Comparison of ENCODE assay signal across 8 mouse cellular contexts in genomic region chr8:70700555-70700922, GRCm38 (mm10). TPM values are rescaled to one million over a fixed set of nuclear protein-coding genes. Genes with fewer than 3 reads are reported as not detected.
DNase-seq lines count a peak whose midpoint lies in the region; ATAC-seq and TF ChIP-seq lines count a peak whose summit lies in the region.

No protein-coding gene starts in this region.

- 1% methylated on average over 16 of the region's 20 CpGs for WGBS in heart, embryonic 14.5 days
- 2% methylated on average over 20 of the region's 20 CpGs for WGBS in liver, embryonic 12.5 days (ENCODE audit: insufficient replicate concordance)
- under 1% methylated on average over 20 of the region's 20 CpGs for WGBS in stomach, embryonic 14.5 days

- H3K9ac ChIP-seq in heart, embryonic 14.5 days (ENCODE audit: low read length), result peak overlapping the region; percentile 98
- peak overlapping the region; percentile 99 for H3K9ac ChIP-seq in liver, embryonic 12.5 days
- peak overlapping the region; percentile 99; the same call in 1 of the 2 replicates for H3K9ac ChIP-seq in stomach, embryonic 14.5 days (replicated peaks; ENCODE audit: low read depth, low read length)

- H3K27me3 ChIP-seq in C2C12 (ENCODE audit: control insufficient read depth, insufficient read depth, insufficient read length), result no peaks in the 10 kb centered on the region
- H3K27me3 ChIP-seq in heart, embryonic 14.5 days (ENCODE audit: control insufficient read depth, insufficient read depth, low read length), result no peaks in the 10 kb centered on the region
- no peaks in the 10 kb centered on the region for H3K27me3 ChIP-seq in liver, embryonic 12.5 days (replicated peaks)
- H3K27me3 ChIP-seq in stomach, embryonic 14.5 days (ENCODE audit: control insufficient read depth, insufficient read depth, low read length), result no peaks in the 10 kb centered on the region

- peak; percentile 98 for DNase-seq in brain, embryonic 14.5 days (ENCODE audit: low read depth)
- peak; percentile 80 for DNase-seq in fibroblast of lung, adult 2 months (ENCODE audit: low read depth)
- peak; percentile 96 for DNase-seq in kidney, postnatal 10 days
- DNase-seq in natural killer cell, adult 2 months (ENCODE audit: low spot score in 2 of 2), result peak; percentile 75 to 86

- ATAC-seq in heart, embryonic 14.5 days (ENCODE audit: insufficient number of reproducible peaks, insufficient read depth, low FRiP score, low read depth), result peak; percentile 4; the same call in 1 of the 2 replicates
- peak; percentile 6; the same call in 1 of the 2 replicates for ATAC-seq in liver, embryonic 12.5 days
- 0 out of 2 replicates have a peak, but pooled peaks have one; percentile 3 for ATAC-seq in stomach, embryonic 14.5 days (ENCODE audit: insufficient number of reproducible peaks, insufficient read depth, low FRiP score, low read depth)

- peak overlapping the region; percentile 80 for H3K4me3 ChIP-seq in C2C12 (ENCODE audit: insufficient read depth, poor library complexity, severe bottlenecking)
- H3K4me3 ChIP-seq in heart, embryonic 14.5 days (ENCODE audit: control insufficient read depth in 1 of 2, insufficient read depth in 1 of 2, low read depth in 1 of 2, low read length in 2 of 2), result peak overlapping the region; percentile 77 to 79
- H3K4me3 ChIP-seq in liver, embryonic 12.5 days, result peak overlapping the region; percentile 90
- H3K4me3 ChIP-seq in stomach, embryonic 14.5 days (ENCODE audit: low read depth, low read length), result peak overlapping the region; percentile 97

- no peak overlapping the region for H3ac ChIP-seq in C2C12 (ENCODE audit: control insufficient read depth, insufficient read length, low read depth)

- H3K27ac ChIP-seq in heart, embryonic 14.5 days (replicated peaks in 1 of 2; ENCODE audit: control insufficient read depth in 1 of 2, insufficient read depth in 1 of 2, low read depth in 2 of 2, low read length in 2 of 2), result peak overlapping the region; percentile 97 to 100
- H3K27ac ChIP-seq in liver, embryonic 12.5 days, result peak overlapping the region; percentile 98
- H3K27ac ChIP-seq in stomach, embryonic 14.5 days (ENCODE audit: low read length), result peak overlapping the region; percentile 99

- H3K79me3 ChIP-seq in C2C12 (ENCODE audit: low read depth), result peaks cover 10% of the 10 kb centered on the region

- peak; percentile 89 for TF ChIP-seq CTCF in C2C12 (IDR thresholded peaks at IDR 0.05; ENCODE audit: control insufficient read depth, insufficient read depth, insufficient read length)
- peak; percentile 67 for TF ChIP-seq CTCF in brain, embryonic 14.5 days (IDR thresholded peaks at IDR 0.05; ENCODE audit: borderline replicate concordance, extremely low read depth, insufficient read depth, insufficient read length)

- TF ChIP-seq POLR2A in brain, embryonic 14.5 days (IDR thresholded peaks at IDR 0.05; ENCODE audit: borderline replicate concordance, extremely low read depth, insufficient read depth, insufficient read length, poor library complexity, severe bottlenecking), result peak; percentile 24; the same call in 1 of the 2 replicates

- H3K9me3 ChIP-seq in heart, embryonic 14.5 days (ENCODE audit: control insufficient read depth, low read length), result no peaks in the 10 kb centered on the region
- no peaks in the 10 kb centered on the region for H3K9me3 ChIP-seq in liver, embryonic 12.5 days (replicated peaks)
- no peaks in the 10 kb centered on the region for H3K9me3 ChIP-seq in stomach, embryonic 14.5 days (ENCODE audit: control insufficient read depth, low read depth, low read length)

- peaks cover 33% of the 10 kb centered on the region for H3K79me2 ChIP-seq in C2C12 (ENCODE audit: control insufficient read depth, insufficient read depth)

- H3K4me2 ChIP-seq in heart, embryonic 14.5 days (ENCODE audit: low read length), result peak overlapping the region; percentile 85
- H3K4me2 ChIP-seq in liver, embryonic 12.5 days, result peak overlapping the region; percentile 99
- H3K4me2 ChIP-seq in stomach, embryonic 14.5 days (replicated peaks; ENCODE audit: low read depth, low read length), result peak overlapping the region; percentile 61

- peaks cover 30 to 45% of the 10 kb centered on the region in 2 experiments for H3K4me1 ChIP-seq in heart, embryonic 14.5 days (ENCODE audit: control insufficient read depth in 2 of 2, insufficient read depth in 2 of 2, low read length in 2 of 2)
- peaks cover 41% of the 10 kb centered on the region for H3K4me1 ChIP-seq in liver, embryonic 12.5 days
- peaks cover 41% of the 10 kb centered on the region for H3K4me1 ChIP-seq in stomach, embryonic 14.5 days (ENCODE audit: control insufficient read depth, insufficient read depth, low read length)

- no peaks in the 10 kb centered on the region for H3K36me3 ChIP-seq in C2C12 (ENCODE audit: control insufficient read depth, insufficient read depth)
- peaks cover 24% of the 10 kb centered on the region for H3K36me3 ChIP-seq in heart, embryonic 14.5 days (ENCODE audit: control insufficient read depth, insufficient read depth, low read length)
- H3K36me3 ChIP-seq in liver, embryonic 12.5 days, result no peaks in the 10 kb centered on the region
- peaks cover 6% of the 10 kb centered on the region for H3K36me3 ChIP-seq in stomach, embryonic 14.5 days (ENCODE audit: control insufficient read depth, insufficient read depth, low read length)

TF ChIP-seq in C2C12, 6 proteins besides CTCF, POLR2A, EP300 and RAD21:
- TF ChIP-seq MYOG (IDR thresholded peaks at IDR 0.05; ENCODE audit: control insufficient read depth, extremely low read depth, insufficient read length) (no peak), CEBPB (IDR thresholded peaks at IDR 0.05; ENCODE audit: low read depth) (no peak), FOSL1 (IDR thresholded peaks at IDR 0.05; ENCODE audit: insufficient read depth, low read length, poor library complexity, severe bottlenecking) (no peak), MYOD1 (IDR thresholded peaks at IDR 0.05; ENCODE audit: control insufficient read depth, insufficient read length, low read depth) (no peak), MAX (IDR thresholded peaks at IDR 0.05) (no peak), USF1 (IDR thresholded peaks at IDR 0.05; ENCODE audit: low read depth) (no peak)

RNA-seq across cellular contexts. Expression of gene Jund, which starts 1.8 kb away (rescaled TPM):
- polyA plus RNA-seq in C2C12 (2012; fragmentation: generic; extraction: Trizol), result 128 TPM
- polyA plus RNA-seq in brain, embryonic 14.5 days (2012; rRNA removed), result 281 and 291 TPM in 2 replicates
- polyA plus RNA-seq in heart, embryonic 14.5 days (2014; fragmentation: Nextera tagmentation; extraction: Ambion mirVana), result 122 and 137 TPM in 2 replicates
- polyA plus RNA-seq in liver, embryonic 12.5 days (2016; fragmentation: Nextera tagmentation; extraction: Ambion mirVana), result 59.5 and 66.8 TPM in 2 replicates
- polyA plus RNA-seq in stomach, embryonic 14.5 days (2014; fragmentation: Nextera tagmentation; extraction: Ambion mirVana), result 78.9 and 105 TPM in 2 replicates

RNA-seq across cellular contexts. Expression of gene Iqcn, which starts 2.7 kb away (rescaled TPM):
- polyA plus RNA-seq in C2C12 (2012; fragmentation: generic; extraction: Trizol), result 0.01 TPM
- 0.10 and 0.23 TPM in 2 replicates for polyA plus RNA-seq in brain, embryonic 14.5 days (2012; rRNA removed)
- not detected in 2 replicates for polyA plus RNA-seq in heart, embryonic 14.5 days (2014; fragmentation: Nextera tagmentation; extraction: Ambion mirVana)
- polyA plus RNA-seq in liver, embryonic 12.5 days (2016; fragmentation: Nextera tagmentation; extraction: Ambion mirVana), result not detected in 2 replicates
- polyA plus RNA-seq in stomach, embryonic 14.5 days (2014; fragmentation: Nextera tagmentation; extraction: Ambion mirVana), result 0.06 and 0.10 TPM in 2 replicates

RNA-seq across cellular contexts. Expression of gene Gm3336, which starts 17.8 kb away (rescaled TPM):
- not detected for polyA plus RNA-seq in C2C12 (2012; fragmentation: generic; extraction: Trizol)
- not detected in 2 replicates for polyA plus RNA-seq in brain, embryonic 14.5 days (2012; rRNA removed)
- not detected in 2 replicates for polyA plus RNA-seq in heart, embryonic 14.5 days (2014; fragmentation: Nextera tagmentation; extraction: Ambion mirVana)
- not detected in 2 replicates for polyA plus RNA-seq in liver, embryonic 12.5 days (2016; fragmentation: Nextera tagmentation; extraction: Ambion mirVana)
- polyA plus RNA-seq in stomach, embryonic 14.5 days (2014; fragmentation: Nextera tagmentation; extraction: Ambion mirVana), result 0.51 and 0.63 TPM in 2 replicates

RNA-seq across cellular contexts. Expression of gene Pde4c, which starts 23.0 kb away (rescaled TPM):
- polyA plus RNA-seq in C2C12 (2012; fragmentation: generic; extraction: Trizol), result 0.01 TPM
- 0.40 and 0.58 TPM in 2 replicates for polyA plus RNA-seq in brain, embryonic 14.5 days (2012; rRNA removed)
- 0.08 and 0.23 TPM in 2 replicates for polyA plus RNA-seq in heart, embryonic 14.5 days (2014; fragmentation: Nextera tagmentation; extraction: Ambion mirVana)
- polyA plus RNA-seq in liver, embryonic 12.5 days (2016; fragmentation: Nextera tagmentation; extraction: Ambion mirVana), result 0.56 and 0.71 TPM in 2 replicates
- polyA plus RNA-seq in stomach, embryonic 14.5 days (2014; fragmentation: Nextera tagmentation; extraction: Ambion mirVana), result 0.29 and 0.32 TPM in 2 replicates

RNA-seq across cellular contexts. Expression of gene Lsm4, which starts 27.5 kb away (rescaled TPM):
- 300 TPM for polyA plus RNA-seq in C2C12 (2012; fragmentation: generic; extraction: Trizol)
- polyA plus RNA-seq in brain, embryonic 14.5 days (2012; rRNA removed), result 159 and 208 TPM in 2 replicates
- polyA plus RNA-seq in heart, embryonic 14.5 days (2014; fragmentation: Nextera tagmentation; extraction: Ambion mirVana), result 316 and 334 TPM in 2 replicates
- polyA plus RNA-seq in liver, embryonic 12.5 days (2016; fragmentation: Nextera tagmentation; extraction: Ambion mirVana), result 266 and 269 TPM in 2 replicates
- polyA plus RNA-seq in stomach, embryonic 14.5 days (2014; fragmentation: Nextera tagmentation; extraction: Ambion mirVana), result 234 and 244 TPM in 2 replicates

Comparison
In these comparisons a context has a peak if more than half of its experiments do, and no peak if none do; other contexts are left out.
1. Peak in every context shown above with its lines: DNase-seq, ATAC-seq, H3K4me3 ChIP-seq and H3K27ac ChIP-seq.